Mouse (Mus musculus): ENCODE results near the gene Rfxap. TPM values are rescaled to one million over a fixed set of nuclear protein-coding genes. Genes with fewer than 3 reads are reported as not detected.

The Rfxap gene
- polyA plus RNA-seq (2014; fragmentation: Illumina TruSeq; extraction: RNeasy Lipid Tissue Mini Kit (QIAGEN cat#74804)) = 20.3 TPM

GRCm38 (mm10) chr3:54807666-54808217 is at the start of gene Rfxap:
TSS of gene Rfxap (minus strand) at chr3:54807791.

DNA sequence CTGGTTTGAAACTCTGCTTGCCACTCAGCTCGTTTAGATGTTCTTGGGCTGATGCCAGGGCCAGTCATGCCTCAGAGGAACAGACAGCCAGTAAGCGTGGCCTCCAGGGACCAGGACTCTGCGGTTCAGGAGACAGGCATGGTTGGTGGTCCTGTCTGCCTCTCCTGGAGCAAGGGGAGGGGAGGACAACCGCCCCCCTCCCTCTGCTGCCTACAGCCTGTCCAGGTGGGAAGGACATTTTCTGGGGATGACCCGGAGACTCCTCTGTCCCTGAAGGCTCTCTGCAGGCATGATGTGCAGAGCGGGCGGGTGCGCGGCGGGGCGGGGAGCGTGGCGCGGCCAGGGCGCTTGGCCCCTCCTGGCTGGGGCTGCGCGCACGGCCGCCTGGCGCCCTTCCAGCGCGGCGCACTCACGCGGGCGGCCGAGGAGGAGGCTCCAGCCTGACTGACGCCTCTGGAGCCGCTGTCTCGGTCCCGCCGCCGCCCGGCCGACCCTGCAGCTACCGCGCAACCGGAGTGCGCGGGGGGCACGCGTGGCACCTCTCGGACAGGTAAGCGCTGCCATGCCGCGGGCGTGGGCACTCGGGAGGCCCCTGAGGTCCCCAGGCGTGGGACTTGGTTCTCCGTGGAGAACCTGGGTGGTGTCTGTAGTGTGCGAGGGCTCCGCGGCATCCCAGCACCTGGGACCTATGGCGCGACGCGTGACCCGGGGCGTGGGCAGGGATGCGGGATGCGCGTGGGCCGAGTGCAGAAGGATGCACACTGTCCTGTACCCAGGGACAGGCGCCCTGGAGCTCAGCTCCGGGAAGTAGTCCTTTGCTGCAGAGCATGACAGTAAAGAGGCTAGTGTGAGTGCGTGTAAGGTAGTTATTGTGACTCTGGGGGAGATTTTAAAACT is 52.2 kb downstream of the Rfxap start, which contains the start of gene Smad9:
Gene Smad9 (plus strand): TSS at position 438 of the 897 bp plus-strand sequence.

Other genes with a start within 250 kb of the Rfxap start
- 110 TPM for gene Supt20, start 115.0 kb downstream of the Rfxap start, polyA plus RNA-seq (2014; fragmentation: Illumina TruSeq; extraction: RNeasy Lipid Tissue Mini Kit (QIAGEN cat#74804))
- gene Gm21958, start 93.4 kb downstream of the Rfxap start, polyA plus RNA-seq (2014; fragmentation: Illumina TruSeq; extraction: RNeasy Lipid Tissue Mini Kit (QIAGEN cat#74804)) = not detected
- 41.7 TPM for gene Exosc8, start 72.4 kb downstream of the Rfxap start, polyA plus RNA-seq (2014; fragmentation: Illumina TruSeq; extraction: RNeasy Lipid Tissue Mini Kit (QIAGEN cat#74804))
- 29.9 TPM for gene Alg5, start 72.3 kb downstream of the Rfxap start, polyA plus RNA-seq (2014; fragmentation: Illumina TruSeq; extraction: RNeasy Lipid Tissue Mini Kit (QIAGEN cat#74804))
- gene Smad9, start 52.2 kb downstream of the Rfxap start, polyA plus RNA-seq (2014; fragmentation: Illumina TruSeq; extraction: RNeasy Lipid Tissue Mini Kit (QIAGEN cat#74804)) = 14.6 TPM
- not detected for gene Sertm1, start 108.1 kb upstream of the Rfxap start, polyA plus RNA-seq (2014; fragmentation: Illumina TruSeq; extraction: RNeasy Lipid Tissue Mini Kit (QIAGEN cat#74804))
- gene Ccna1, start 247.7 kb upstream of the Rfxap start, polyA plus RNA-seq (2014; fragmentation: Illumina TruSeq; extraction: RNeasy Lipid Tissue Mini Kit (QIAGEN cat#74804)) = not detected